Mouse (Mus musculus): ENCODE results near the gene Pygo2.

The Pygo2 gene

GRCm38 (mm10) chr3:89430171-89431159 lies at the start of gene Pygo2:
TSS of gene Pygo2 (plus strand) at chr3:89430214.
- DNase-seq (ENCODE audit: low spot score in 2 of 2), result peak; percentile 87 to 92

GRCm38 (mm10) chr3:89380291-89380690 lies 49.7 kb upstream of the Pygo2 start:
- DNase-seq (ENCODE audit: low spot score in 2 of 2), result no peak

- DNase-seq (ENCODE audit: low spot score in 2 of 2), result no peak
Measured at GRCm38 (mm10) chr3:89380711-89381110, 49.3 kb upstream of the Pygo2 start.

DNA sequence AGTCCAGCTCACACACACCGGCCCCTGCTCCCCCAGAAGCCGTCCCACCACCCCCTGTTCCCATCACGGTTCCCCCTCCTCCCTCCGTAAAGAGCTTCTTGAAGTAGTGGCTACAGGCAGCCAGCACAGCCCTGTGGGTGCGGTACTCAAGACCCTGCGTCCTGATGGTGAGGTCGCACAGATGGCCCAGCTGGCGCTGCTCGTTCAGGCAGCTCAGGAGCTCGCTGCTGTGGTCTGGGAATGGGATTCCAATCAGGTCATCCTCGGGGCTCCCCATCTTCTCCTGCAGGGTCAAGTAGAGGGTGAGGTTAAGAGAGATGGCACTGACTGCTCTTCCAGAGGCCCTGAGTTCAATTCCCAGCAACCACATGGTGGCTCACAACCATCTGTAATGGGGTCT lies 48.8 kb upstream of the Pygo2 start:
- no peak for DNase-seq (ENCODE audit: low spot score in 2 of 2)

- DNase-seq (ENCODE audit: low spot score in 2 of 2), result no peak
Measured at GRCm38 (mm10) chr3:89382033-89382882, 47.8 kb upstream of the Pygo2 start.

DNA sequence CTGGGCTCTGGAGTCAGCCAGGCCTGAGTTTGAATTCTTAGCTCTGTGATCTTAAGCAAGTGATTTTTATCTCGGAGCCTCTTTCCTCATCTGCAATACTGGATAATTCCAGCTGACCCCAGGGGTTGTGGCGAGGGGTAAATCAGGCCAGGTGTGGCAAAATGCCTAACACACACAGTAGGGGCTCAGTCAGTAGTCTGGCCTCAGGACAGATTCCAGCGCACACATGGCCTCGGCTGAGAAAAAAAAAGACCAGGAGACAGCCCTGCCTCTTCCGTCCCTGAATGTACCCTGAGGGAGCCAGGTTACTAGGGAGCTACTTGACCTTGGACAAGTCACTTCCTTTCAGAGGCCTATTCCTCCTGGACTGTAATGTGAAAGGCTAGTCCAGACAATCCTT lies 47.1 kb upstream of the Pygo2 start:
- DNase-seq (ENCODE audit: low spot score in 2 of 2), result no peak

DNA sequence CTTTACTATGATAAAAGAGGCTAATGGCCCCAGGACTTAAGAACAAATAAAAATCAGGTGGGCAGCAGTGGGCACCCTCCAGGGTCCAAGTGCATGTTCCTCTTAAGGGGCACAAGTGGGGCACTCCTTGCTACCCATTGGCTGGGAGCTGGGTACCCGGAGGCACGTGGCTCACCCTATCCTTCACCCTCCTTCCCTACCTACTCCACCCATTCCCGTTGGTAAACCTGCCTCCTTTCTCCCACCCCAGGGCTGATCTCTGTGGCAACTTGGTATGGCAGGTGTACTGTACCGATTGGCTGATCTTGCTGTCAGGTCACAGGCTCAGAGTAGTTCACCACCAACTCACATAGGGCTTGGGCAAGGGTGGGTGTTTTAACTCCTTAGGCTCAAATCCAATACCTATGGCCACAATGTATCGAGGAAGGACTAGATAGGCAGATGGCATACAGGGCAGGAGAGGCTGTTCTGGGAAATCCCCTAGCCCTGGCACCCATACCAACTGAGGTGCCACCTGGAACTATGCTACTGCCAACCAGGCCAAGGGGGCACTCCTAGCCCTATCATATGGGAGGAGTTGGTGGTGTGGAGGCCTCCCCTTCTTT lies 46.3 kb upstream of the Pygo2 start:
- DNase-seq (ENCODE audit: low spot score in 2 of 2), result no peak

GRCm38 (mm10) chr3:89384331-89385076 lies 45.5 kb upstream of the Pygo2 start:
- DNase-seq (ENCODE audit: low spot score in 2 of 2), result no peak

GRCm38 (mm10) chr3:89385451-89385850 lies 44.6 kb upstream of the Pygo2 start:
- DNase-seq (ENCODE audit: low spot score in 2 of 2), result no peak

DNA sequence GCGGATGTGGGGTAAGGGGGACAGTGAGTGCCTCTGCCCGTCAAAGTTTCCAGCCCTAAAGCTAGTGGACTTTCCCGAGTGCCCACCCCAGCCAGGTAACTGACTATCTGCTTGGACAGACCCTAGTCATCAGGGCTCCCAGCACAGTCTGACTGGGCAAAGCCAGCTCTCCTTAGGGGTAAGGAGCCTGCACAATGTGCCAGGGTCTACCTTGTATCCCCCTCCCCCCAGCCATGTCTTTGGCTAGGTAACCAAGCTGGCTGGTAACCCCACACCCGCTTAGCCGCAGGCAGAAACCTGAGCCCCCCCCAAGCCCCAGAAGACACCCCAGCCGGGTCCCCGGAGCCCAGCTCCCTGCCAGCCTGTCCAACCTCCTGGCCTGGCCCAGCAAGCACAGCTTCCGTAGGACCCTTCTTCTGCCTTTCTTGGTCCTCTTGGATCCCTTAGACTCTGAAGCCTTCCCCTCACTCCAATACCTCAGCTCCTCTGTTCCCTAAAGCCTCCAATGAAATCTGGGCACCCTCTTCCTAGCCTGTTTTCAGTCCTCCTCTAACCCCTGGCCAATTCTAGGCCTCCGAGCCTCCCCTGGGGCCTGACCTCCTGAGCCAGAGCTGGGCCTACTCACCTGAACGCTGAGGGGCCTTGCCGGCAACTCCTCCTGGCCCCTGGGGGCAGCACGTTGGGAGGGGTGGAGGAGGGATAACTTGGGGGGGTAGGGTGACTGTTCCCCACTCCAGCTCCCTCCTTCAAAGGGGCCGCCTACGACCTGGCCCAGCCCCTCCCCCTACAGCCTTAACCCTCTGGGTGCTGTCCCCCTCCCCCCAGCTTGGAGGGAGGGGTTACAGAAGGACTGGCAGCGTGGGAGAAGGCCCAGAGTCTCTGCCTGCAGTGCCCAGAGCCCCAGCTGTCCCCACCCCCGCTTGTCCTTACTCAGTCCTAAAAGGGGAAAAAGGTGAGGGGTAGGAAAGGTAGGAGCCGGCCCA lies 43.3 kb upstream of the Pygo2 start:
- no peak for DNase-seq (ENCODE audit: low spot score in 2 of 2)

DNA sequence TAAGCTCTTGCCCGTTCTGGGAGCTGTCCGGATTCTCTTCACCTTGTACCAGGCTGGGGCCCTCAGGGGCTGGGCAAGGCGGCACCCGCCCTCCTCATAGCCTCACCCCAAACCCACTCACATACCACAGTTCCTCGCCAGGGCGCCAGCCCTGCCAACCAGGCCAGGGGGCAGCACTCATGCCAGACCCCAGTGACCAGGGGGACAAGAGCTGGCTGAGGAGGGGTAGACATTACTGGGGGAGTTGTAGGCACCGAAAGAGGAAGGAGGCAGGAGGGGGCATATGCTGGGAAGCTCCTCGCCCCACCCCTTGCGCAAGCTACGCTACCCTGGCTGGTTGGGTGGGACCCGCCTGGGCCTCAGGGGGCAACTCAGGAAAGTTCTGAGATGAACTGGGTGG lies 42.4 kb upstream of the Pygo2 start:
- no peak for DNase-seq (ENCODE audit: low spot score in 2 of 2)

DNA sequence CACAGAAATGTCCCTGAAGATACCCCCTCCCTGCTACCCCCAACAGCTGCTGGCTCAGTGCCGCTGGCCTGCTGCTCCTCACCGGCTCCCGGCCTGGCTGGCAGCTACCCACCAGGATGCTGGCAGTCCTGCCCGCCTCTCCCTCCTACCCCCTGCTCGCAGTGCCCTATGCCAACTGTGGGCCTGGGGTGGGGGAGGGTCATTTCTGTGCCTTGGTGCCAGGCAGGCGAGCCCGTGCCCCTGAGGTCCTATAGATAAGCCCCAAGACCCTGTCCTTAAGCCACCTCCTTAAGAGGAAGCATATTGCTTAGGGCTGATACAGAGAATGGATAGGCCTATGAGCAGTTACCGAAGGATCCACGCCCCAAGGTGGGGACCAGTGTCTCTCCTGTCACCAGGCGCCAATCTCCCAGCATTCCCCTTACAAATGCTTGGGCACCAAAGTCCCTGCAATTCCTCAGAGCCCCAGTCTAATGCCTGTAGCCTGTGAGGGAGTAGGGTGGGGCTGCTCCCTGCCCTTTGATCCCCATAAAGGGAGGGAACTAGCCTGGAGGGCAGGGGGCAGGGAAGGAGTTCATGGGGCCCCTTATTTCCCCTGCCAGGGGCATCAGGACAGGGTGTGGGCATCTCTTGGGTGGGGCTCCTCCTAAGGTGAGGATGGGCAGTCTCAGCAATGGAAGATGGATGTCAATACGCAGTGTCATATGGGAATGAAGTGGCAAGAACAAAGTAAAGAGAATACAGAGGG lies 41.7 kb upstream of the Pygo2 start:
- no peak for DNase-seq (ENCODE audit: low spot score in 2 of 2)

- DNase-seq (ENCODE audit: low spot score in 2 of 2), result no peak
Measured at GRCm38 (mm10) chr3:89388901-89389740, 40.9 kb upstream of the Pygo2 start.

DNA sequence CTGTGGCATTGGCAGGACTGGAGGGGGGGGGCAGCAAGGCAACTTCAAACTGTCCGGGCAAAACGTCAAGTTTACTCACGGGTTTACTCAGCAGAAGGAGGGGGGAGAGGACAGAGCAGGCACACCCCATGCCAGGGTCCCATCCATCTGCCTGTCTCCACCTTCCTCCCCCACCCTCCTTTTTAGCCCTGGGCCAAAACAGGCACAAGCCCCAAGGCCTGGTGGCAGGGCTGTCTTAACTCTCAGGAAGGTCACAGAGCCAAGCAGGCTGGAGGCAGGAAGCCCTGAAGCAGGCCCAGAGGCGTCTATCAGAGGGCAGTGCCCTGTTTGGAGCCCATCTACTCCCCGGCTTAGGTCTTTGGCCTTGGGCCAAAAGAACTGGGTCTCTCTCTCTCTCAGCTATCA lies 39.9 kb upstream of the Pygo2 start:
- no peak for DNase-seq (ENCODE audit: low spot score in 2 of 2)

- no peak for DNase-seq (ENCODE audit: low spot score in 2 of 2)
Measured at GRCm38 (mm10) chr3:89390699-89391662, 39.0 kb upstream of the Pygo2 start.

DNA sequence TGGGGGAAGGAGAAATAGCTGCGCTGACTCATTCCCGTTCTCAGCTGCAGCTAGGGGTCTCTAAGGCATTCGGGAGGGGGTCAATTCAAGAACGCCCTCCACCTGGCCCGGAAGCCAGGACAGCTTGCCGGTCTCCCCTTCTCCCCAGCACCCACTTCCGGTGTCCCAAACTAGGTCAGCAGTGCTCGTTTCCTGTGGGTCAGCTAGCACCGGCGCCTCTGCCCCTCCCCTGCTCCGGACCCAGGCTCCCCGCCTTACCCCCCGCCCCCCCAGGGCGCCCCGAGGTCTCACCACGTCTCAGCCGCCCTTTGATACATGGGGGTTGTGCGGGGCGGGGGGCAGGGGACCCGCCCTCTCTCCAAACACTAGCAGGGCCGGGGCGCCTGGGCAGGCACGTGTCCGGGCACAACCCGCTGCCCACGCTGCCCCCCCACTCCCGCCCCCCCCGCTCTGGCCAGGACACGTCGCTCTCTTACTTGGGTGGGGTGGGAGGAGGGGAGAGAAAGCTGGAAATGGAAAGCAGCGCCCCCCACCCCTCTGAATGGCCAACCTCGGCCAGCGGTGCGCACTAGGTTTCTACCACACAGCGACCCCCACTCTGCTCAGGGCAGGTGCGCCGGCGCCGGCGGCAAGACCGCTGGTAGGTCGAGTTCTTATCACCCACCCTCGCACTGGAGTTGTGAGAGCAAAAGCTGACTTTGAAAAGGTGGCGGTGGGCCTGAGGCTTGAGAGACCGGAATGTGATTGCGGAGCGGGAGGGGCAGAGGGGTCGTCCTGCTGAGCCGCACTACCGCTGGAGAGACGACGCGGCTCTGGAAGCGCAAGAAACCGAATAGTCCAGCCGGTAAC lies 38.1 kb upstream of the Pygo2 start:
- no peak for DNase-seq (ENCODE audit: low spot score in 2 of 2)

All from cerebellum, postnatal 4 days (tissue).